In the genomic region with DNA sequence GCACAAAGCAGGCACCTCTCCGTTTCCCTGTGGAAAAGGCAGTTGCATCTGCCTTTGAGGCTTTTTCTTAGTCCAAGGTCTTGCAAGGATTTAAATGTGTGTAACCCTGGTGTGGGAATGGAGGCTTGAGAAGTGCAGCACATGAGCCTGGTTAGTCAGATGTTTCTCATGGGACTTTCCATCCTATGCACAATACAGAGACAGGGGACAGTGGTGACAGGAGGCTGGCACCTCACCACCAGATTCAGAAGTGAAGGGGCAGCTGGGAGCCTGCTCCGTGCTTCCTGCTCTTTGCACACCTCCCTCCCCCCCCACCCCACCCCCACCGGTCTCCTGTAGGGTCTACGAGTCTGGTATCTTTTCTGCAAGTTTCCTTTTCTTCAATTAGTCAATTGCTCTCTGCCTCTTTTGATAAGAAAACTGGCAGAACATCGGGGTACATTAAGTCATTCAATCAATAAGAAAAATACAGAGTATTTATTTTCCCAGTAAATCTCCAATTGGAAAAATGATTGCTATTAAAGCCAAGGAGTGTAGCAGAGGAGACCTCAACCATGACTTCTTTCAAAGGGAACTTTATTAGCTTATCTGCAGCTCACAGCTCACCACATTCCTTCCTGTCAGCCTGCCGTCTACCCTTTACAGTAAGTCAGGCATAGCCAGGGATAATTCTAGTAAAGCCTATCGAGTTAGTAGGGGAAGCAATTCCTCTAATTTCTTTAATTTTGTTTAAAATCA, we compare ENCODE assay signal across 10 mouse cellular contexts.
DNase-seq lines count a peak whose midpoint lies in the region; ATAC-seq lines count a peak whose summit lies in the region.
"Had no signal": no experiment of that assay in that cellular context is flagged by ENCODE, and none has a peak within 500 bp of the region (broad histone marks: within the 10 kb centered on the region; RNA-seq: fewer than 3 reads in every experiment).

No protein-coding gene starts in this region.

- DNase-seq in thymus, postnatal 0 days (ENCODE audit: low spot score), result peak; percentile 29
- no peak for DNase-seq in thymus, postnatal 25 days
- DNase-seq in heart, postnatal 25 days (ENCODE audit: low spot score), result peak; percentile 10
- peak; percentile 68 for DNase-seq in naive thymus-derived CD4-positive, alpha-beta T cell, adult 2 months (ENCODE audit: low read depth)
- no peak for DNase-seq in left cerebral cortex, postnatal 4 days
- DNase-seq in embryo, embryonic 11 days, result no peak
- DNase-seq in lung, postnatal 10 days, result no peak
- DNase-seq: gastrocnemius, postnatal 10 days; right cerebral cortex, postnatal 4 days had no signal

- intact Hi-C loops in heart, postnatal 25 days (cut with DNase I), result loop anchor here (2.0 kb wide), 1 partner anchor 67 kb away; a partner anchor contains a TSS
- intact Hi-C loops in left cerebral cortex, postnatal 4 days (cut with DNase I), result loop anchor here (1.0 kb wide), 1 partner anchor 112 kb away; no protein-coding TSS in a partner anchor

- ATAC-seq in common myeloid progenitor, adult 5-6 weeks (replicated peaks; ENCODE audit: low read depth, poor library complexity, severe bottlenecking), result peak; percentile 52

Comparison
In these comparisons a context has a peak if more than half of its experiments do, and no peak if none do; other contexts are left out.
1. DNase-seq: peak in thymus, postnatal 0 days (single experiment), heart, postnatal 25 days (single experiment) and naive thymus-derived CD4-positive, alpha-beta T cell, adult 2 months (single experiment); none in thymus, postnatal 25 days (single experiment), left cerebral cortex, postnatal 4 days (single experiment), embryo, embryonic 11 days (single experiment) and lung, postnatal 10 days (single experiment).